Mouse (Mus musculus): Measurements from ENCODE around the gene Gm6525. TPM values are rescaled to one million over a fixed set of nuclear protein-coding genes. Genes with fewer than 3 reads are reported as not detected.

Gm6525 gene
- polyA plus RNA-seq, 1 experiment from 2014 or later: 4.6 TPM

GRCm38 (mm10) chr3:84181717-84182116, 7.8 kb downstream of the Gm6525 start:
- Histone ChIP-seq H3K4me1 (ENCODE audit: control insufficient read depth, insufficient read depth, low read length) (peaks cover 3% of the 10 kb centered on the region; the same call in 1 of the 2 replicates), H3K27me3 (ENCODE audit: control insufficient read depth, insufficient read depth, low read length) (no peaks in the 10 kb centered on the region), H3K9ac (replicated peaks; ENCODE audit: low read depth, low read length) (no peak overlapping the region), H3K36me3 (ENCODE audit: control insufficient read depth, insufficient read depth, low read length) (peaks cover 5% of the 10 kb centered on the region; the same call in 1 of the 2 replicates), H3K4me3 (ENCODE audit: low read depth, low read length) (no peak overlapping the region), H3K9me3 (ENCODE audit: control insufficient read depth, low read length) (no peaks in the 10 kb centered on the region), H3K27ac (ENCODE audit: low read depth, low read length) (no peak overlapping the region), H3K4me2 (ENCODE audit: low read depth, low read length) (no peak overlapping the region)
- ATAC-seq (ENCODE audit: low read depth): no peak
- 21% methylated on average over 4 of the region's 4 CpGs for WGBS

- WGBS: 58% methylated on average over 10 of the region's 10 CpGs
- Histone ChIP-seq H3K4me1 (ENCODE audit: control insufficient read depth, insufficient read depth, low read length) (peaks cover 7% of the 10 kb centered on the region; the same call in 1 of the 2 replicates), H3K4me2 (ENCODE audit: low read depth, low read length) (no peak overlapping the region), H3K27ac (ENCODE audit: low read depth, low read length) (no peak overlapping the region), H3K27me3 (ENCODE audit: control insufficient read depth, insufficient read depth, low read length) (no peaks in the 10 kb centered on the region), H3K9ac (replicated peaks; ENCODE audit: low read depth, low read length) (no peak overlapping the region), H3K4me3 (ENCODE audit: low read depth, low read length) (no peak overlapping the region), H3K9me3 (ENCODE audit: control insufficient read depth, low read length) (no peaks in the 10 kb centered on the region), H3K36me3 (ENCODE audit: control insufficient read depth, insufficient read depth, low read length) (peaks cover 13% of the 10 kb centered on the region)
- no peak for ATAC-seq (ENCODE audit: low read depth)
These were observed 15.8 kb downstream of the Gm6525 start for GRCm38 (mm10) chr3:84189629-84190173.

GRCm38 (mm10) chr3:84190513-84191061, 16.7 kb downstream of the Gm6525 start:
- Histone ChIP-seq H3K27me3 (ENCODE audit: control insufficient read depth, insufficient read depth, low read length) (no peaks in the 10 kb centered on the region), H3K4me2 (ENCODE audit: low read depth, low read length) (0 out of 2 replicates have a peak overlapping the region, but pooled peaks have one; percentile 7), H3K4me1 (ENCODE audit: control insufficient read depth, insufficient read depth, low read length) (peaks cover 7% of the 10 kb centered on the region; the same call in 1 of the 2 replicates), H3K27ac (ENCODE audit: low read depth, low read length) (no peak overlapping the region), H3K9ac (replicated peaks; ENCODE audit: low read depth, low read length) (0 out of 2 replicates have a peak overlapping the region, but pooled peaks have one; percentile 3), H3K36me3 (ENCODE audit: control insufficient read depth, insufficient read depth, low read length) (peaks cover 18% of the 10 kb centered on the region), H3K4me3 (ENCODE audit: low read depth, low read length) (no peak overlapping the region), H3K9me3 (ENCODE audit: control insufficient read depth, low read length) (no peaks in the 10 kb centered on the region)
- 16% methylated on average over 41 of the region's 41 CpGs for WGBS
- peak; percentile 57; the same call in 1 of the 2 replicates for ATAC-seq (ENCODE audit: low read depth)

DNA sequence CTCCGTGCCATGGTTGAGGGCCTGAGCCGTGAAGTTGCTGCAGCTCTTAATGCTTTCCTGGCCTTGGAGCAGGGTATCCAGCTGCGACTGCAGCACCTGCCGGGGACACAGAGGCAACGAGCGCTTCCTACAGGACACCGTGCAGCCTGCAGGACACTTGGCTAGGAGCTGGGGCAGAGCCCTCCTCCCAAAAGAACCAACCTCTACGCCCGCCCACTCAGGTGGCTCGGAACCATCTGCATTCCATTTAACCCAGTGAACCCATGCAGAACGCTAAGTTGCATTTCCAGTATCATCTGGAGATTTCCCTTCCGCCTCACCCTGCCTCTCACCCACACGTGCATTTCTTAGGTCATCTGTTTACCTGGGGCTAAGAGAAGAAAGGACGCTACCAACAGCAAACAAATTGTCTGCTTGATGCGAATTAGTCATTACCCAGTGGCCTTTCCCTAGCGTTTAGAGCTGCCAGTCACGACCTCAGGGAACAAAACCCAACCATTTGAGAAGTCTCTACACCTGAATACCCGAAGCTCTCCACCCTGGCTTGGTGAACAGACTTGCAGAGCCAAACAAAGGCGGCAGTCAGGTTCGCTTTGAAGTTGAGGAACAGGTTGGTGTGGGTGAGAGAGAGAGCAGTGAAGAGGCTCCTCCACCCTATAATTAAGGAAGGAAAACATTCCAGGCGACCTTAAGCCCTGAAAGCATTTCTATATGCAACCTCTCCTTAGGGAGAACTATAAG, 17.4 kb downstream of the Gm6525 start:
- Histone ChIP-seq H3K4me1 (ENCODE audit: control insufficient read depth, insufficient read depth, low read length) (peaks cover 7% of the 10 kb centered on the region; the same call in 1 of the 2 replicates), H3K4me2 (ENCODE audit: low read depth, low read length) (no peak overlapping the region), H3K9me3 (ENCODE audit: control insufficient read depth, low read length) (no peaks in the 10 kb centered on the region), H3K4me3 (ENCODE audit: low read depth, low read length) (no peak overlapping the region), H3K9ac (replicated peaks; ENCODE audit: low read depth, low read length) (no peak overlapping the region), H3K36me3 (ENCODE audit: control insufficient read depth, insufficient read depth, low read length) (peaks cover 18% of the 10 kb centered on the region), H3K27me3 (ENCODE audit: control insufficient read depth, insufficient read depth, low read length) (no peaks in the 10 kb centered on the region), H3K27ac (ENCODE audit: low read depth, low read length) (no peak overlapping the region)
- peak; percentile 25; the same call in 1 of the 2 replicates for ATAC-seq (ENCODE audit: low read depth)
- WGBS: 50% methylated on average over 21 of the region's 21 CpGs

GRCm38 (mm10) chr3:84193881-84194280, 20.0 kb downstream of the Gm6525 start:
- Histone ChIP-seq H3K27ac (ENCODE audit: low read depth, low read length) (no peak overlapping the region), H3K27me3 (ENCODE audit: control insufficient read depth, insufficient read depth, low read length) (no peaks in the 10 kb centered on the region), H3K9ac (replicated peaks; ENCODE audit: low read depth, low read length) (no peak overlapping the region), H3K4me2 (ENCODE audit: low read depth, low read length) (no peak overlapping the region), H3K4me3 (ENCODE audit: low read depth, low read length) (no peak overlapping the region), H3K4me1 (ENCODE audit: control insufficient read depth, insufficient read depth, low read length) (peaks cover 7% of the 10 kb centered on the region; the same call in 1 of the 2 replicates), H3K9me3 (ENCODE audit: control insufficient read depth, low read length) (no peaks in the 10 kb centered on the region), H3K36me3 (ENCODE audit: control insufficient read depth, insufficient read depth, low read length) (peaks cover 18% of the 10 kb centered on the region)
- WGBS: 63% methylated on average over 4 of the region's 4 CpGs
- no peak for ATAC-seq (ENCODE audit: low read depth)

GRCm38 (mm10) chr3:84198229-84198628, 24.3 kb downstream of the Gm6525 start:
- ATAC-seq (ENCODE audit: low read depth): no peak
- H3K9ac ChIP-seq (replicated peaks; ENCODE audit: low read depth, low read length): no peak overlapping the region
- H3K9me3 ChIP-seq (ENCODE audit: control insufficient read depth, low read length): no peaks in the 10 kb centered on the region
- H3K4me3 ChIP-seq (ENCODE audit: low read depth, low read length): no peak overlapping the region
- no peak overlapping the region for H3K27ac ChIP-seq (ENCODE audit: low read depth, low read length)
- peaks cover 15% of the 10 kb centered on the region for H3K4me1 ChIP-seq (ENCODE audit: control insufficient read depth, insufficient read depth, low read length)
- H3K27me3 ChIP-seq (ENCODE audit: control insufficient read depth, insufficient read depth, low read length): no peaks in the 10 kb centered on the region
- 96% methylated on average over 3 of the region's 3 CpGs for WGBS
- peaks cover 9% of the 10 kb centered on the region for H3K36me3 ChIP-seq (ENCODE audit: control insufficient read depth, insufficient read depth, low read length)
- no peak overlapping the region for H3K4me2 ChIP-seq (ENCODE audit: low read depth, low read length)

- no peak overlapping the region for H3K4me2 ChIP-seq (ENCODE audit: low read depth, low read length)
- H3K27ac ChIP-seq (ENCODE audit: low read depth, low read length): no peak overlapping the region
- ATAC-seq (ENCODE audit: low read depth): no peak
- H3K9me3 ChIP-seq (ENCODE audit: control insufficient read depth, low read length): no peaks in the 10 kb centered on the region
- H3K9ac ChIP-seq (replicated peaks; ENCODE audit: low read depth, low read length): no peak overlapping the region
- no peak overlapping the region for H3K4me3 ChIP-seq (ENCODE audit: low read depth, low read length)
- peaks cover 15% of the 10 kb centered on the region for H3K4me1 ChIP-seq (ENCODE audit: control insufficient read depth, insufficient read depth, low read length)
- no peaks in the 10 kb centered on the region for H3K27me3 ChIP-seq (ENCODE audit: control insufficient read depth, insufficient read depth, low read length)
- peaks cover 10% of the 10 kb centered on the region; the same call in 1 of the 2 replicates for H3K36me3 ChIP-seq (ENCODE audit: control insufficient read depth, insufficient read depth, low read length)
- WGBS: 83% methylated on average over 9 of the region's 9 CpGs
These were observed 25.6 kb downstream of the Gm6525 start for GRCm38 (mm10) chr3:84199516-84199915.

DNA sequence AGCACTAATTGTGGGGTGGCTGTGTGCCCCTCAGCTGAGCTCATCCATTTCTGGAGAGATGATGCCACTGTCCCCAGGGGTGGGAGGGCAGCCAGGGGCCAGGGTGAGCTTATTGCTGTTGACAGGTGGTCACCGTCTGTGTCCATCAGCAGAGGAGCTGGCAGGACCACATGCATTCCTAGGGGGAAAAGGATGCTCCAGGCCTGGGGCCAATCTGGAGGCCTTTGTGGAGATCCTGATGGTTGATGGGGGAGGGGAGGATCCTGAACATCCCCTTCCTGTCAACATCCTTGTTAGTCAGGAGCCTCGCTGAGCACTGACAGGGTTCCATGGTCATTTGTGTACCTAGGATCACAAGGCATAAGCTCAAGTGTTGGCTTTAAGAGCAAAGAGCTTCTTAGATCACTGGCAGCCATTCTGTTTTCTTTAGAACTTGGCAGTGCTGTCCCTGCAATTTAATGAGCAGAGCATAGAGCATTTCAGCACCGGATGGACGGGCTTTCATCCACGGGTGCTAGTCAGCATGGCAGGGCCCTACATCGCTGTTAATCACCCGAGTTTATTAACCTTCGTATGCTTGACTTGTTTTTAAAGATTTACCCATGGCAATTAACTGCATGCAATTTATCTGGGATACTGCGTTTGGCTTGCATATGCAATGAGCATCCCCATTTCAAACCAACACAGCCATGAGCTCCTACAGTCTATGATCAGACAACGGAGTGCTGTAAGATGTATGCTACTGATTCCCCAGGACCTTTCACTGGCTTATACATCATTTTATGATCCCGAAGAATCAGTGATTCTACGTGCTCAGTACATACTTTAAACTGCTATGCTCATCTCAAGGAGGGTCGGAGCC, 26.9 kb downstream of the Gm6525 start:
- Histone ChIP-seq H3K27me3 (ENCODE audit: control insufficient read depth, insufficient read depth, low read length) (no peaks in the 10 kb centered on the region), H3K4me3 (ENCODE audit: low read depth, low read length) (no peak overlapping the region), H3K4me2 (ENCODE audit: low read depth, low read length) (no peak overlapping the region; the same call in 1 of the 2 replicates), H3K9ac (replicated peaks; ENCODE audit: low read depth, low read length) (no peak overlapping the region), H3K36me3 (ENCODE audit: control insufficient read depth, insufficient read depth, low read length) (peaks cover 18% of the 10 kb centered on the region; the same call in 1 of the 2 replicates), H3K9me3 (ENCODE audit: control insufficient read depth, low read length) (no peaks in the 10 kb centered on the region), H3K4me1 (ENCODE audit: control insufficient read depth, insufficient read depth, low read length) (peaks cover 15% of the 10 kb centered on the region), H3K27ac (ENCODE audit: low read depth, low read length) (peak overlapping the region; percentile 70)
- peak; percentile 89 for ATAC-seq (ENCODE audit: low read depth)
- 26% methylated on average over 13 of the region's 13 CpGs for WGBS

Measured in neural tube, embryonic 14.5 days (tissue).